Mouse (Mus musculus) embryonic facial prominence, embryonic 15.5 days (tissue): Measurements from ENCODE around the gene Myf5. TPM values are rescaled to one million over a fixed set of nuclear protein-coding genes. Genes with fewer than 3 reads are reported as not detected.

Source experiments
- ATAC-seq: fragments of 200-750 bp; cut with Nextera tagmentation; 2 replicates; pipeline ENCODE4 v1.8.0; 2017; ENCODE audit warnings: low read depth, moderate TSS enrichment; ENCODE audit not compliant: insufficient number of reproducible peaks, low FRiP score, low TSS enrichment
- H3K27ac ChIP-seq: fragments of 300-500 bp; sonication (generic); replicated peaks from 2 replicates; pipeline ENCODE4 v1.5.1; 2015; ENCODE audit warnings: mild to moderate bottlenecking, inconsistent platforms
- H3K27me3 ChIP-seq: fragments of 300-500 bp; sonication (generic); 2 replicates; pipeline ENCODE4 v1.6.1; 2015; ENCODE audit warnings: inconsistent platforms
- H3K36me3 ChIP-seq: fragments of 300-500 bp; sonication (generic); 2 replicates; pipeline ENCODE4 v1.6.1; 2015; ENCODE audit warnings: mild to moderate bottlenecking, inconsistent platforms
- H3K4me1 ChIP-seq: fragments of 300-500 bp; sonication (generic); 2 replicates; pipeline ENCODE4 v1.6.1; 2015; ENCODE audit warnings: inconsistent platforms
- H3K4me2 ChIP-seq: fragments of 300-500 bp; sonication (generic); replicated peaks from 2 replicates; pipeline ENCODE4 v1.6.1; 2015; ENCODE audit warnings: mild to moderate bottlenecking, inconsistent platforms
- H3K4me3 ChIP-seq: fragments of 300-500 bp; sonication (generic); replicated peaks from 2 replicates; pipeline ENCODE4 v1.5.1; 2015; ENCODE audit warnings: mild to moderate bottlenecking, inconsistent platforms
- H3K9ac ChIP-seq: fragments of 300-500 bp; sonication (generic); 2 replicates; pipeline ENCODE4 v1.6.1; 2015; ENCODE audit warnings: inconsistent platforms
- H3K9me3 ChIP-seq: fragments of 300-500 bp; sonication (generic); replicated peaks from 2 replicates; pipeline ENCODE4 v1.6.1; 2016; ENCODE audit warnings: inconsistent platforms
- WGBS: fragments of 180-500 bp; shearing (Covaris S2); methylation state at CpG from one replicate; pipeline ENCODE4 v1.1.7; 2015; 5-methylcytosine and 5-hydroxymethylcytosine counted together
- polyA plus RNA-seq: library from polyadenylated mRNA; unstranded; fragments of >200 nt; fragmentation: Nextera tagmentation; extraction: Ambion mirVana; gene quantifications from 2 replicates; pipeline ENCODE4 v1.2.1, GENCODE M21; 2015

Gene Myf5
- polyA plus RNA-seq, result 17.9 and 20.4 TPM in 2 replicates

- H3K27me3 ChIP-seq, result peaks cover 11% of the 10 kb centered on the region
- H3K27ac ChIP-seq, result no peak within 1 kb of the TSS
- H3K4me3 ChIP-seq, result peak within 1 kb of the TSS; percentile 26
- peak within 1 kb of the TSS; percentile 46 for H3K4me2 ChIP-seq
- no peaks in the 10 kb centered on the region for H3K9me3 ChIP-seq
- no peaks in the 10 kb centered on the region for H3K36me3 ChIP-seq
- ATAC-seq, result peak; percentile 54; the same call in 1 of the 2 replicates
- H3K4me1 ChIP-seq, result 0 out of 2 replicates have a peak, but pooled peaks cover 5% of the 10 kb centered on the region
- H3K9ac ChIP-seq, result no peak within 1 kb of the TSS
- WGBS, result 53% methylated on average over 8 of the region's 8 CpGs
Measured at GRCm38 (mm10) chr10:107485870-107486269, at the start of gene Myf5. TSS of gene Myf5 (minus strand) at chr10:107486134.

GRCm38 (mm10) chr10:107528758-107529157 lies 42.8 kb upstream of the Myf5 start:
- H3K27me3 ChIP-seq, result no peaks in the 10 kb centered on the region
- 67% methylated on average over 1 of the region's 1 CpGs for WGBS
- H3K9ac ChIP-seq, result no peak overlapping the region
- H3K36me3 ChIP-seq, result no peaks in the 10 kb centered on the region
- H3K4me2 ChIP-seq, result no peak overlapping the region
- no peak overlapping the region for H3K27ac ChIP-seq
- H3K4me3 ChIP-seq, result no peak overlapping the region
- no peaks in the 10 kb centered on the region for H3K4me1 ChIP-seq
- no peak for ATAC-seq
- H3K9me3 ChIP-seq, result no peaks in the 10 kb centered on the region

- H3K9me3 ChIP-seq, result no peaks in the 10 kb centered on the region
- H3K4me3 ChIP-seq, result no peak overlapping the region
- no peaks in the 10 kb centered on the region for H3K27me3 ChIP-seq
- no peaks in the 10 kb centered on the region for H3K4me1 ChIP-seq
- no peak overlapping the region for H3K4me2 ChIP-seq
- H3K27ac ChIP-seq, result no peak overlapping the region
- no peak for ATAC-seq
- no peak overlapping the region for H3K9ac ChIP-seq
- WGBS, result 73% methylated on average over 5 of the region's 5 CpGs
- no peaks in the 10 kb centered on the region for H3K36me3 ChIP-seq
Measured at GRCm38 (mm10) chr10:107519216-107519615, 33.3 kb upstream of the Myf5 start.

- ATAC-seq, result no peak
Measured at GRCm38 (mm10) chr10:107516641-107517040, 30.7 kb upstream of the Myf5 start.

GRCm38 (mm10) chr10:107514735-107515134 lies 28.8 kb upstream of the Myf5 start:
- Histone ChIP-seq H3K27ac (no peak overlapping the region), H3K9me3 (no peaks in the 10 kb centered on the region), H3K4me2 (no peak overlapping the region), H3K4me1 (no peaks in the 10 kb centered on the region), H3K9ac (no peak overlapping the region), H3K4me3 (no peak overlapping the region), H3K36me3 (no peaks in the 10 kb centered on the region), H3K27me3 (no peaks in the 10 kb centered on the region)
- WGBS, result 37% methylated on average over 7 of the region's 7 CpGs
- ATAC-seq, result no peak

More at GRCm38 (mm10) chr10:107516641-107517040, 30.7 kb upstream of the Myf5 start:
- no peak overlapping the region for H3K4me3 ChIP-seq
- no peak overlapping the region for H3K9ac ChIP-seq
- H3K27ac ChIP-seq, result no peak overlapping the region
- no peak overlapping the region for H3K4me2 ChIP-seq
- no peaks in the 10 kb centered on the region for H3K36me3 ChIP-seq
- WGBS, result 62% methylated on average over 7 of the region's 7 CpGs
- H3K9me3 ChIP-seq, result no peaks in the 10 kb centered on the region
- no peaks in the 10 kb centered on the region for H3K27me3 ChIP-seq
- no peaks in the 10 kb centered on the region for H3K4me1 ChIP-seq

- no peak overlapping the region for H3K27ac ChIP-seq
- 49% methylated on average over 2 of the region's 2 CpGs for WGBS
- H3K9ac ChIP-seq, result no peak overlapping the region
- H3K36me3 ChIP-seq, result no peaks in the 10 kb centered on the region
- H3K4me3 ChIP-seq, result no peak overlapping the region
- no peak overlapping the region for H3K4me2 ChIP-seq
- H3K4me1 ChIP-seq, result no peaks in the 10 kb centered on the region
- no peak for ATAC-seq
- H3K27me3 ChIP-seq, result no peaks in the 10 kb centered on the region
- H3K9me3 ChIP-seq, result no peaks in the 10 kb centered on the region
Measured at GRCm38 (mm10) chr10:107506397-107506796, 20.5 kb upstream of the Myf5 start.

- H3K4me2 ChIP-seq, result no peak overlapping the region
- H3K27ac ChIP-seq, result no peak overlapping the region
- WGBS, result 54% methylated on average over 4 of the region's 4 CpGs
- no peaks in the 10 kb centered on the region for H3K9me3 ChIP-seq
- no peak overlapping the region for H3K9ac ChIP-seq
- H3K4me1 ChIP-seq, result no peaks in the 10 kb centered on the region
- H3K36me3 ChIP-seq, result no peaks in the 10 kb centered on the region
- H3K27me3 ChIP-seq, result no peaks in the 10 kb centered on the region
- no peak overlapping the region for H3K4me3 ChIP-seq
- ATAC-seq, result no peak
Measured at GRCm38 (mm10) chr10:107503430-107503829, 17.5 kb upstream of the Myf5 start.

GRCm38 (mm10) chr10:107502193-107502592 lies 16.3 kb upstream of the Myf5 start:
- H3K9ac ChIP-seq, result no peak overlapping the region
- H3K4me1 ChIP-seq, result no peaks in the 10 kb centered on the region
- no peaks in the 10 kb centered on the region for H3K27me3 ChIP-seq
- no peak overlapping the region for H3K27ac ChIP-seq
- no peak for ATAC-seq
- H3K4me3 ChIP-seq, result no peak overlapping the region
- H3K36me3 ChIP-seq, result no peaks in the 10 kb centered on the region
- H3K4me2 ChIP-seq, result no peak overlapping the region
- no peaks in the 10 kb centered on the region for H3K9me3 ChIP-seq
- WGBS, result 70% methylated on average over 7 of the region's 7 CpGs

- no peak for ATAC-seq
- no peak overlapping the region for H3K9ac ChIP-seq
- 76% methylated on average over 7 of the region's 7 CpGs for WGBS
- no peak overlapping the region for H3K4me3 ChIP-seq
- no peak overlapping the region for H3K4me2 ChIP-seq
- H3K27me3 ChIP-seq, result no peaks in the 10 kb centered on the region
- H3K27ac ChIP-seq, result no peak overlapping the region
- no peaks in the 10 kb centered on the region for H3K9me3 ChIP-seq
- H3K4me1 ChIP-seq, result no peaks in the 10 kb centered on the region
- H3K36me3 ChIP-seq, result no peaks in the 10 kb centered on the region
Measured at GRCm38 (mm10) chr10:107499656-107500055, 13.7 kb upstream of the Myf5 start.

- H3K9ac ChIP-seq, result no peak overlapping the region
- H3K4me3 ChIP-seq, result no peak overlapping the region
- WGBS, result 89% methylated on average over 1 of the region's 1 CpGs
- no peaks in the 10 kb centered on the region for H3K4me1 ChIP-seq
- H3K4me2 ChIP-seq, result no peak overlapping the region
- H3K27me3 ChIP-seq, result 0 out of 2 replicates have a peak, but pooled peaks cover 7% of the 10 kb centered on the region
- ATAC-seq, result no peak
- no peaks in the 10 kb centered on the region for H3K36me3 ChIP-seq
- H3K27ac ChIP-seq, result no peak overlapping the region
- H3K9me3 ChIP-seq, result no peaks in the 10 kb centered on the region
Measured at GRCm38 (mm10) chr10:107496402-107496801, 10.5 kb upstream of the Myf5 start.

GRCm38 (mm10) chr10:107494568-107494967 lies 8.6 kb upstream of the Myf5 start, which contains the start of gene Myf6:
TSS of gene Myf6 (minus strand) at chr10:107494737.
- Histone ChIP-seq H3K4me3 (peak within 1 kb of the TSS; percentile 23), H3K36me3 (no peaks in the 10 kb centered on the region), H3K9ac (no peak within 1 kb of the TSS), H3K4me2 (peak within 1 kb of the TSS; percentile 36), H3K4me1 (no peaks in the 10 kb centered on the region), H3K27me3 (0 out of 2 replicates have a peak, but pooled peaks cover 7% of the 10 kb centered on the region), H3K27ac (no peak within 1 kb of the TSS), H3K9me3 (no peaks in the 10 kb centered on the region)
- WGBS, result 79% methylated on average over 6 of the region's 6 CpGs
- no peak for ATAC-seq
